Mouse (Mus musculus) heart, embryonic 13.5 days (tissue): Measurements from ENCODE around the gene Trh. TPM values are rescaled to one million over a fixed set of nuclear protein-coding genes. Genes with fewer than 3 reads are reported as not detected.

Source experiments
- ATAC-seq: fragments of 200-750 bp; cut with Nextera tagmentation; 2 replicates; pipeline ENCODE4 v1.8.0; 2017; ENCODE audit warnings: moderate TSS enrichment; ENCODE audit not compliant: insufficient number of reproducible peaks, low FRiP score, low TSS enrichment; ENCODE audit errors: extremely low read depth
- H3K27ac ChIP-seq: fragments of 300-500 bp; sonication (generic); replicated peaks from 2 replicates; pipeline ENCODE4 v1.5.1; 2015; ENCODE audit warnings: moderate library complexity, mild to moderate bottlenecking, inconsistent platforms
- H3K27me3 ChIP-seq: fragments of 300-500 bp; sonication (generic); replicated peaks from 2 replicates; pipeline ENCODE4 v1.6.1; 2015; ENCODE audit warnings: mild to moderate bottlenecking, inconsistent platforms
- H3K36me3 ChIP-seq: fragments of 300-500 bp; sonication (generic); 2 replicates; pipeline ENCODE4 v1.6.1; 2015; ENCODE audit warnings: mild to moderate bottlenecking, inconsistent platforms
- H3K4me1 ChIP-seq: fragments of 300-500 bp; sonication (generic); 2 replicates; pipeline ENCODE4 v1.6.1; 2015; ENCODE audit warnings: inconsistent platforms
- H3K4me2 ChIP-seq: fragments of 300-500 bp; sonication (generic); 2 replicates; pipeline ENCODE4 v1.6.1; 2015; ENCODE audit warnings: inconsistent platforms, mild to moderate bottlenecking, moderate library complexity
- H3K4me3 ChIP-seq: fragments of 300-500 bp; sonication (generic); 2 replicates; pipeline ENCODE4 v1.5.1; 2015; ENCODE audit warnings: moderate library complexity, mild to moderate bottlenecking, inconsistent platforms
- H3K9ac ChIP-seq: fragments of 300-500 bp; sonication (generic); 2 replicates; pipeline ENCODE4 v1.6.1; 2015; ENCODE audit warnings: inconsistent platforms, mild to moderate bottlenecking, moderate library complexity
- H3K9me3 ChIP-seq: fragments of 300-500 bp; sonication (generic); 2 replicates; pipeline ENCODE4 v1.6.1; 2016; ENCODE audit warnings: inconsistent platforms
- WGBS: fragments of 180-500 bp; shearing (Covaris S2); methylation state at CpG from one replicate; pipeline ENCODE4 v1.1.7; 2015; ENCODE audit warnings: mixed read lengths; 5-methylcytosine and 5-hydroxymethylcytosine counted together
- polyA plus RNA-seq: library from polyadenylated mRNA; unstranded; fragments of >200 nt; fragmentation: Nextera tagmentation; extraction: Ambion mirVana; gene quantifications from 2 replicates; pipeline ENCODE4 v1.2.1, GENCODE M21; 2015

Trh gene
- polyA plus RNA-seq, 1 experiment from 2014 or later = 0.11 TPM

DNA sequence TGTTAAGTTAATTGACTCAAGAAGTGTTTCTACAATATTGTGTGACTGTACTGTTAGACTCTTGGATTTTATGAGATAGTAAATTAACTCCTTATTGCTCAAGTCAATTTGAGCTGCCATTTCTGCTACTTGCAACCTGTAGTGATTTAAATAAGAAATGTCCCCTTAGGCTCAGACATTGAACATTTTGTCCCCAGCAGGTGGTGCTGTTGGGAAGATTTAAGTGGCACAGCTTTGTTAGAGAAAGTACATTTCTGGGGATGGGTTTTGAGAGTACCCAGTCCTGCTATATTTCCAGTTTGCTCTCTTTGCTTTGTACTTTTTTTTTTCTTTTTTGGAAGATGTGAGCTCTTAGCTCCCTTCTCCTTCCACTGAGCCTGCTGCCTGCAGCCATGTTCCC is 10.9 kb upstream of the Trh start:
- no peak for ATAC-seq
- Histone ChIP-seq H3K4me3 (no peak overlapping the region), H3K4me1 (0 out of 2 replicates have a peak, but pooled peaks cover 2% of the 10 kb centered on the region), H3K9ac (no peak overlapping the region), H3K27ac (no peak overlapping the region), H3K36me3 (no peaks in the 10 kb centered on the region), H3K27me3 (peaks cover 6% of the 10 kb centered on the region), H3K4me2 (no peak overlapping the region), H3K9me3 (peaks cover 4% of the 10 kb centered on the region; the same call in 1 of the 2 replicates)

DNA sequence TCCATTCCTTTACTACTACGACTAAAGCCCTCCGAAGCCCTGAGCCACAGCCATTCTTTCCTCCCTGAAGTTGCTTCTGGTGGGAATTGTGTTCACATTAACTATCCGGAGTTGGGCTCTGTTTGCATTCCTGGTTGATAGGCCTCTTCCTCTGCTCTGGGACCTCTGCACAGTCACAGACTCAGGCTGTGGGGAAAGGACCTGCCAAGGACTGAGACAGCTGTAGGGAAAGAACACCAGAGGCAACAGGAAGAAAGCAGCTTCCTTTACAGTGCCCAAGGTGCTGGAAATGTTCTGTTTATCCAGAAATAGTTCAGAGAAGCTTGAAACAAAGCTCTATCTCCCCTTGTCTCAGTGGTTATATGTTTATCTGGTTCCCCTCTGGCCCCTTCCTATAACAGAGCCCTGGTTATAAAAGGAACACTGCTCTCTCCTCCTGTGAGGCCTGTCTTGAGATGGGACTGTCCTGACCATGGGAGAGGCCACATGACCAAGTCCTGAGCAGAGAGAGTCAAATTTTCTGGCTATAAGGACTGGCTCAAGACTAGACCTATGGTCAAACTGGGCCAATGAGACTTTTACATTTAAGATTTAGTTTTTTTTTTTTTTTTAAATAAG is 8.9 kb upstream of the Trh start:
- no peak overlapping the region for H3K9ac ChIP-seq
- peaks cover 4% of the 10 kb centered on the region; the same call in 1 of the 2 replicates for H3K9me3 ChIP-seq
- no peak for ATAC-seq
- 40% methylated on average over 3 of the region's 3 CpGs for WGBS
- peaks cover 4% of the 10 kb centered on the region; the same call in 1 of the 2 replicates for H3K27me3 ChIP-seq
- no peaks in the 10 kb centered on the region for H3K4me1 ChIP-seq
- peak overlapping the region; percentile 76 for H3K27ac ChIP-seq
- no peak overlapping the region for H3K4me2 ChIP-seq
- H3K36me3 ChIP-seq = no peaks in the 10 kb centered on the region
- H3K4me3 ChIP-seq = no peak overlapping the region

DNA sequence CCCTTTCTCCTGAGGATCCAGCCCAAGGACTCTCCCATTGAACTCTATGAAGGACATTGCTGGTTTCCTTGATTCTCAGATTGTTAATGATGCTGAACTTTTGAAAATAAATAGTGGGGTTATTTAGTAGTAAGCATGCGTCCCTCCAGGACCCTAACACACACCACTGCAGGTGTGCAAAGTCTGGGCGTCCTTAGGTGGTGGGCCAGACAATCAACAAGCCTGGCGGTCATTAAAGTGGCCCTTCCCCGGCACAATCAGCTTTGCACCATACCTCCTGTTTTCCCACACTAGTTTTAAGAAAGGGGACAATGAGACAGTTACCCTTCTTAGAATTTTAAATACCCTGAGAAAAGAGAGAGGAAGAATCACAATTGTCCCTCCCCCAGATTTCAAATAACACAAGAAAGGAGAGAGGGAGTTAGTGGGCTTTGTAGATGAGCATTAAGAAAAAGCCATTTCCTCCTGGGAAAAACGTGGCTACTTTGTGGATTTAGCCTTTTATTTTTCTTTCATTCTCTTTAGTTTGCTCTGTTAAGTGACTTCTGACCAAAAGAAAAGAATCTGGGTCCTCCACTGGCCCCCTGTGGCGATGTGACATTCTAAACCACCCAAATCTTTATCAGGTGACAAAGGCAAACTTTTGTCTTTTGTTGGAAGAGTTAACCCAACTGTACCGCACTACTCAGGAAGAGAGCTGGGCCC is 2.9 kb upstream of the Trh start:
- no peak overlapping the region for H3K9ac ChIP-seq
- ATAC-seq = no peak
- no peak overlapping the region for H3K27ac ChIP-seq
- H3K27me3 ChIP-seq = peaks cover 64% of the 10 kb centered on the region
- H3K4me3 ChIP-seq = no peak overlapping the region
- 23% methylated on average over 7 of the region's 7 CpGs for WGBS
- no peaks in the 10 kb centered on the region for H3K9me3 ChIP-seq
- H3K4me1 ChIP-seq = peaks cover 8% of the 10 kb centered on the region
- H3K36me3 ChIP-seq = no peaks in the 10 kb centered on the region
- no peak overlapping the region for H3K4me2 ChIP-seq

GRCm38 (mm10) chr6:92246335-92246734 is 1.9 kb upstream of the Trh start:
- WGBS = 21% methylated on average over 3 of the region's 3 CpGs
- ATAC-seq = no peak
- H3K27me3 ChIP-seq = peaks cover 72% of the 10 kb centered on the region

DNA sequence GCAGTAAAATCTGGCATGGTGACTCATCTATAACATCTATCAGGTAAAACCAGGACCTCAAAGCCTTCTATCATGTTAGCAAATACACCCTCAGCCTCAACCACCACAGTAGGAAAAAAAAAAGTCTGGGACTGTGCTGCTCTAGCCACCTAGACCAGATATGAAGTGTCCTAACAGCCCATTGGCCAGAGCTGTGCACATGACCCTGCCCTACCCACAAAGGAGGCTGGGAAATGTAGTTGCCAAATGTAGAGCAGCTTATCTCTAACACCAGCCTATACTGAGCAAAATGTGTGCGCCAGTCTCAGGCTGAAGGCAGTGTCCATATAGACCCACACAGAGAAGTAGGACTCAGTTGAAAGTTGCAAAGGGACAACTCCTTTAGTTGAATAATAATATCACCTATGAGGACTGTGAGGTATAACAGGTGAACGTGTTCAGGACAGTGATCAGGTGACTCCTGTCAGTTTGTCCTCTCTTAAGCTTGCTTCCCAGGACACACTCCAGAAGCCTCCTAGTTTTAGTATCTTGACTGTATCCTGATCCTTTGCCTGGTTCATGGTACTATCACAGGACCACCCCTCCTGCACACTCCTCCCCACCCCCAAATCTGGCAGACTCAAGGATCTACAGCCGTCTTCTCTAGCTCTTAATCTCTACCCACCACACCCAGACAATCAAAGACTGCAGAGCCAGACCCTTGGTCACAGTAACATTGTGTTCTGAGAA is 3.1 kb downstream of the Trh start:
- Histone ChIP-seq H3K36me3 (no peaks in the 10 kb centered on the region), H3K27ac (no peak overlapping the region), H3K9me3 (no peaks in the 10 kb centered on the region), H3K9ac (no peak overlapping the region), H3K4me3 (no peak overlapping the region), H3K27me3 (peaks cover 48% of the 10 kb centered on the region), H3K4me2 (no peak overlapping the region), H3K4me1 (peaks cover 8% of the 10 kb centered on the region)
- peak; percentile 52; the same call in 1 of the 2 replicates for ATAC-seq
- WGBS = 47% methylated on average over 3 of the region's 3 CpGs

More at GRCm38 (mm10) chr6:92246335-92246734, 1.9 kb upstream of the Trh start:
- Histone ChIP-seq H3K4me3 (no peak overlapping the region), H3K27ac (no peak overlapping the region), H3K4me1 (peaks cover 8% of the 10 kb centered on the region), H3K9ac (no peak overlapping the region), H3K36me3 (no peaks in the 10 kb centered on the region), H3K9me3 (no peaks in the 10 kb centered on the region), H3K4me2 (no peak overlapping the region)

- ATAC-seq = no peak
- H3K9me3 ChIP-seq = no peaks in the 10 kb centered on the region
- H3K36me3 ChIP-seq = no peaks in the 10 kb centered on the region
- H3K9ac ChIP-seq = no peak overlapping the region
- H3K4me1 ChIP-seq = no peaks in the 10 kb centered on the region
- 55% methylated on average over 12 of the region's 12 CpGs for WGBS
- H3K27me3 ChIP-seq = no peaks in the 10 kb centered on the region
- no peak overlapping the region for H3K4me3 ChIP-seq
- no peak overlapping the region for H3K27ac ChIP-seq
- H3K4me2 ChIP-seq = no peak overlapping the region
Measured at GRCm38 (mm10) chr6:92235036-92235435, 9.4 kb downstream of the Trh start.

DNA sequence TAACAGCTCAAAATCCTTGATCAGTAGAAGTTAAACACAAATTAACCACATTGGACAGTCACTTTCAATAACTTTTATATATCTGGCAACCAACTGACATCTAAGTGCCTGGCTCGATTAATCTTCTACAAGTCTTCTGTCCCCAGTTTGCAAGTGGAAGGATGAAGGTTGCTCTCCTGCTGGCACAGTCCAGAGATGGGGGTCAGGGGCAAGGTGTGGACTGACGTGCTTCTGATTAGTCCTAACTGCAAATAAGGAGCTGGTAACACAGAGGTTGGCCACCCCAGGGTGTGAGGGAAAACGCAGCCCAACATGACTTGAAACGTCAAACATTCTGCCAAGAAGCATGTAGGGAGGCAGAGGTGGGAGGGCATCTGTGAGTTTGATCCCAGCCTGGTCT is 12.7 kb downstream of the Trh start:
- no peaks in the 10 kb centered on the region for H3K9me3 ChIP-seq
- H3K27ac ChIP-seq = no peak overlapping the region
- H3K36me3 ChIP-seq = no peaks in the 10 kb centered on the region
- no peak overlapping the region for H3K4me3 ChIP-seq
- WGBS = 52% methylated on average over 4 of the region's 4 CpGs
- no peak overlapping the region for H3K4me2 ChIP-seq
- H3K9ac ChIP-seq = no peak overlapping the region
- no peaks in the 10 kb centered on the region for H3K4me1 ChIP-seq
- ATAC-seq = no peak
- 0 out of 2 replicates have a peak, but pooled peaks cover 4% of the 10 kb centered on the region for H3K27me3 ChIP-seq

GRCm38 (mm10) chr6:92231356-92231755 is 13.1 kb downstream of the Trh start:
- Histone ChIP-seq H3K9ac (no peak overlapping the region), H3K27me3 (0 out of 2 replicates have a peak, but pooled peaks cover 4% of the 10 kb centered on the region), H3K36me3 (no peaks in the 10 kb centered on the region), H3K4me3 (no peak overlapping the region), H3K4me2 (no peak overlapping the region), H3K4me1 (no peaks in the 10 kb centered on the region), H3K27ac (no peak overlapping the region), H3K9me3 (no peaks in the 10 kb centered on the region)
- no peak for ATAC-seq
- WGBS = 59% methylated on average over 1 of the region's 1 CpGs

DNA sequence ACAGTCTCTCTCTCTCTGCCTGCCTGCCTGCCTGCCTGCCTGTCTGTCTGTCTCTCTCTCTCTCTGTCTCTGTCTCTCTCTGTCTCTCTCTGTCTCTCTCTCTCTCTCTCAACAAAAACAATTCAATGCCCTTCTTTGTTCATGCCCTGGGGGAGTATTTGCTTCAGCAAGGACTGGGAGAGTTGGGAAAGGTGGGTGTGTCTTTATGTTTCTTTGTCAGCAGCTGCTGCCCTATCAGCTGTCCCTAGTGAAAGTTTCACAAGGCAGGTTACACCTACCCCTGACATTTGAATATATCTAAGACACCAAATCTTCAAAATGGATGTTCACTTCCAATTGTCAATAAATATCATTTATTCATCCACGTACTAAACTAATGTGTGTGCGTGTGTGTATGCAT is 14.9 kb downstream of the Trh start:
- WGBS = 80% methylated on average over 2 of the region's 2 CpGs
- Histone ChIP-seq H3K4me1 (no peaks in the 10 kb centered on the region), H3K9ac (no peak overlapping the region), H3K27ac (no peak overlapping the region), H3K4me3 (no peak overlapping the region), H3K36me3 (no peaks in the 10 kb centered on the region), H3K4me2 (no peak overlapping the region), H3K9me3 (no peaks in the 10 kb centered on the region), H3K27me3 (0 out of 2 replicates have a peak, but pooled peaks cover 4% of the 10 kb centered on the region)
- ATAC-seq = no peak

GRCm38 (mm10) chr6:92229103-92229502 is 15.3 kb downstream of the Trh start:
- Histone ChIP-seq H3K4me3 (no peak overlapping the region), H3K4me1 (no peaks in the 10 kb centered on the region), H3K9ac (no peak overlapping the region), H3K27me3 (0 out of 2 replicates have a peak, but pooled peaks cover 4% of the 10 kb centered on the region), H3K4me2 (no peak overlapping the region), H3K27ac (no peak overlapping the region), H3K9me3 (no peaks in the 10 kb centered on the region), H3K36me3 (no peaks in the 10 kb centered on the region)
- ATAC-seq = no peak

GRCm38 (mm10) chr6:92224981-92225380 is 19.5 kb downstream of the Trh start:
- Histone ChIP-seq H3K9me3 (no peaks in the 10 kb centered on the region), H3K4me3 (no peak overlapping the region), H3K27me3 (0 out of 2 replicates have a peak, but pooled peaks cover 9% of the 10 kb centered on the region), H3K36me3 (no peaks in the 10 kb centered on the region), H3K4me1 (no peaks in the 10 kb centered on the region), H3K4me2 (no peak overlapping the region), H3K27ac (no peak overlapping the region), H3K9ac (no peak overlapping the region)
- 56% methylated on average over 1 of the region's 1 CpGs for WGBS
- no peak for ATAC-seq
